Mouse (Mus musculus) adrenal gland (tissue): ENCODE results near the gene Cryba2.

Source experiments
- intact Hi-C: fragments of 180-260 bp; cut with DNase I; formaldehyde crosslinking; loops from one replicate; pipeline ENCODE4 v1.15.1; 2025

Cryba2 gene

GRCm38 (mm10) chr1:74884196-74885141 is 8.5 kb downstream of the Cryba2 start:
- intact Hi-C loops = no loop called here

- intact Hi-C loops = no loop called here
Observed at GRCm38 (mm10) chr1:74883441-74883840, 9.5 kb downstream of the Cryba2 start.

GRCm38 (mm10) chr1:74882828-74883227 is 10.1 kb downstream of the Cryba2 start:
- intact Hi-C loops = no loop called here

- intact Hi-C loops = no loop called here
Observed at GRCm38 (mm10) chr1:74882055-74882734, 10.7 kb downstream of the Cryba2 start.

- intact Hi-C loops = no loop called here
Observed at GRCm38 (mm10) chr1:74880785-74881360, 12.1 kb downstream of the Cryba2 start.

- intact Hi-C loops = no loop called here
Observed at GRCm38 (mm10) chr1:74877199-74877598, 15.7 kb downstream of the Cryba2 start.

- intact Hi-C loops = no loop called here
Observed at GRCm38 (mm10) chr1:74872218-74872617, 20.7 kb downstream of the Cryba2 start.

- intact Hi-C loops = no loop called here
Observed at GRCm38 (mm10) chr1:74861783-74862182, 31.2 kb downstream of the Cryba2 start.

GRCm38 (mm10) chr1:74859223-74859984 is 33.5 kb downstream of the Cryba2 start:
- intact Hi-C loops = no loop called here

- intact Hi-C loops = no loop called here
Observed at GRCm38 (mm10) chr1:74858805-74859204, 34.1 kb downstream of the Cryba2 start.

GRCm38 (mm10) chr1:74858171-74858719 is 34.7 kb downstream of the Cryba2 start:
- intact Hi-C loops = no loop called here

- intact Hi-C loops = no loop called here
Observed at GRCm38 (mm10) chr1:74857677-74858076, 35.3 kb downstream of the Cryba2 start.

- intact Hi-C loops = no loop called here
Observed at GRCm38 (mm10) chr1:74857201-74857600, 35.7 kb downstream of the Cryba2 start.

GRCm38 (mm10) chr1:74856791-74857190 is 36.2 kb downstream of the Cryba2 start:
- intact Hi-C loops = no loop called here

GRCm38 (mm10) chr1:74856439-74856720 is 36.6 kb downstream of the Cryba2 start:
- intact Hi-C loops = no loop called here

- intact Hi-C loops = no loop called here
Observed at GRCm38 (mm10) chr1:74855651-74856438, 37.1 kb downstream of the Cryba2 start.

- intact Hi-C loops = no loop called here
Observed at GRCm38 (mm10) chr1:74855156-74855555, 37.8 kb downstream of the Cryba2 start.

GRCm38 (mm10) chr1:74854306-74855056 is 38.5 kb downstream of the Cryba2 start, which contains the start of gene Cdk5r2:
Gene Cdk5r2 (plus strand): TSS chr1:74854934.
- intact Hi-C loops = no loop called here

- intact Hi-C loops = no loop called here
Observed at GRCm38 (mm10) chr1:74851001-74851775, 41.8 kb downstream of the Cryba2 start.
